Mouse (Mus musculus): ENCODE results near the gene Cacnb2.

GRCm38 (mm10) chr2:14825146-14825545, 222.3 kb downstream of the Cacnb2 start:
- TF ChIP-seq CTCF (IDR thresholded peaks at IDR 0.05; ENCODE audit: borderline replicate concordance, extremely low read depth, insufficient read depth, insufficient read length) (no peak), POLR2A (IDR thresholded peaks at IDR 0.05; ENCODE audit: borderline replicate concordance, extremely low read depth, insufficient read depth, insufficient read length, poor library complexity, severe bottlenecking) (no peak)
